Mouse (Mus musculus) embryonic facial prominence, embryonic 12.5 days (tissue): ENCODE measurements at regions not wholly inside any gene's neighbourhood (a gene's known extent, or its start where the extent isn't known, plus 50 kb on each side); places are given as distances from the start of the nearest gene placed in this dataset.

Source experiments
- ATAC-seq: fragments of 200-750 bp; cut with Nextera tagmentation; 2 replicates; pipeline ENCODE4 v1.8.0; 2017; ENCODE audit not compliant: insufficient number of reproducible peaks, insufficient read depth, low FRiP score, low TSS enrichment
- H3K27ac ChIP-seq: fragments of 300-500 bp; sonication (generic); 2 replicates; pipeline ENCODE4 v1.5.1; 2016; ENCODE audit warnings: mild to moderate bottlenecking
- H3K27me3 ChIP-seq: fragments of 300-500 bp; sonication (generic); 2 replicates; pipeline ENCODE4 v1.6.1; 2016; ENCODE audit warnings: mild to moderate bottlenecking, moderate library complexity
- H3K36me3 ChIP-seq: fragments of 300-500 bp; sonication (generic); 2 replicates; pipeline ENCODE4 v1.6.1; 2016; ENCODE audit warnings: mild to moderate bottlenecking
- H3K4me1 ChIP-seq: fragments of 300-500 bp; sonication (generic); 2 replicates; pipeline ENCODE4 v1.6.1; 2016
- H3K4me2 ChIP-seq: fragments of 300-500 bp; sonication (generic); replicated peaks from 2 replicates; pipeline ENCODE4 v1.6.1; 2016; ENCODE audit warnings: mild to moderate bottlenecking, moderate library complexity
- H3K4me3 ChIP-seq: fragments of 300-500 bp; sonication (generic); 2 replicates; pipeline ENCODE4 v1.5.1; 2016; ENCODE audit warnings: mild to moderate bottlenecking
- H3K9ac ChIP-seq: fragments of 300-500 bp; sonication (generic); 2 replicates; pipeline ENCODE4 v1.6.1; 2016; ENCODE audit warnings: mild to moderate bottlenecking, moderate library complexity
- H3K9me3 ChIP-seq: fragments of 300-500 bp; sonication (generic); 2 replicates; pipeline ENCODE4 v1.6.1; 2016; ENCODE audit warnings: mild to moderate bottlenecking, moderate library complexity
- WGBS: fragments of 180-500 bp; shearing (Covaris S2); methylation state at CpG from one replicate; pipeline ENCODE4 v1.1.7; 2016; 5-methylcytosine and 5-hydroxymethylcytosine counted together

DNA sequence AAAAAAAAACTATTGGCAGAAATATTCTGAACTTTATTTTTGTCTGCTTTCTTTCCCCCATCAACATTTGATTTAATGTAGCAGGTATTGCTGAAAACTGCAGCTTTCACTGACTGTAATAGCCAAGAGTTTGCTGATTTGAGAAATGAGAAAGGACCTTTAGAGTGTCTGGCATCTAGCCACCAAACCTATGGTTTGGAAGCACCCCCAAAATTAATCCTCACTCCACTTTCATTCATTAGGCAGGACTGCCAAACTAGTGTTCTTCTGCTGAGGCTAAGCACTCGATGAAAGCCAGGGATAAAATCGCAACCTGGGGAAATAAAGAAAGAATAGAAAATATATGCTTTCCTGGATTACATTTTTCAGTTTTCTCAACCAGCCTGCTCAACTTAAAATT, 320.4 kb downstream of the Atp6ap1l start:
- H3K4me1 ChIP-seq: no peaks in the 10 kb centered on the region
- 86% methylated on average over 2 of the region's 2 CpGs for WGBS

DNA sequence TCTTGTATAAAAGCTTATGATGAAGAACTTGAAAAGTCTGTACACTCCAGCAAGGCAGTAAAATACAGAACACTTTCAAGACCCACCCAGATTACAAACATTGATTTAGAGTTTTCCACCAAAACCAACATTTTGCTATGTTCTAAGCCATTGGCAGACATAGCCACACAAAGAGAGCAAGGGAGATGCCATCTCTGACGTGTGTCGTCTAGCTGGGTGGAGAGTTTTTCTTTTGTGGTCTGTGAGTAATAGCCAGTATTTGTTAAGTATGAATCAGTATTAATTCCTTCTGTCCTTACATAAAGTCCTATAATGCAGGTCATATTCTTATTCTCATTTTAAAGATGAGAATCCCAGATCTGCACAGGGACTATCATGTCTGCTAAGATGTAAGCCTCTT, 329.8 kb downstream of the Atp6ap1l start:
- no peak for ATAC-seq
- Histone ChIP-seq H3K4me3 (no peak overlapping the region), H3K4me2 (no peak overlapping the region), H3K4me1 (no peaks in the 10 kb centered on the region), H3K9ac (no peak overlapping the region), H3K27me3 (no peaks in the 10 kb centered on the region), H3K36me3 (no peaks in the 10 kb centered on the region), H3K27ac (no peak overlapping the region), H3K9me3 (no peaks in the 10 kb centered on the region)
- WGBS: 92% methylated on average over 2 of the region's 2 CpGs

More for the DNA sequence above, 320.4 kb downstream of the Atp6ap1l start:
- H3K9ac ChIP-seq: no peak overlapping the region
- H3K36me3 ChIP-seq: no peaks in the 10 kb centered on the region
- no peaks in the 10 kb centered on the region for H3K27me3 ChIP-seq
- H3K9me3 ChIP-seq: no peaks in the 10 kb centered on the region
- no peak for ATAC-seq
- H3K27ac ChIP-seq: no peak overlapping the region
- H3K4me2 ChIP-seq: no peak overlapping the region
- H3K4me3 ChIP-seq: no peak overlapping the region

DNA sequence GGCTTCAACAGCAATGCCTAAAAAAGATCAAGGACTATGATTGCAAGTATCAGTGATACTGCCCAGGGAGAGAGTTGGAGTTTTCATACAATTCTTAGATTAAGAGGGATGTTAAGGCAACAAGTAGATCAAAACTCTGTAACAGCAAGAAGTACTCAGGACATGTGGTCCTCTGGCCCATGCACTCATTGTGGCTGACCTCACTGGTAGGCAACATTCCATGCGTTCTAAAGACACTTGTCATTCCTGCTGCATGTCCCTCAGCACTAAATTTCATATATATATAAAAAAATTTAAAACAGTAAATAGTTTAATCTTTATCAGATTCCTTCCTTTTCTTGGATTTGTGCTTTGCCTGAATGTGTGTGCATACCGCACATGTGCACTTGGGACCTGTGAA, 332.6 kb downstream of the Atp6ap1l start:
- Histone ChIP-seq H3K4me1 (no peaks in the 10 kb centered on the region), H3K4me3 (no peak overlapping the region), H3K9me3 (no peaks in the 10 kb centered on the region), H3K9ac (no peak overlapping the region), H3K36me3 (no peaks in the 10 kb centered on the region), H3K4me2 (no peak overlapping the region), H3K27ac (no peak overlapping the region), H3K27me3 (no peaks in the 10 kb centered on the region)
- ATAC-seq: no peak
- WGBS: 92% methylated on average over 2 of the region's 2 CpGs

DNA sequence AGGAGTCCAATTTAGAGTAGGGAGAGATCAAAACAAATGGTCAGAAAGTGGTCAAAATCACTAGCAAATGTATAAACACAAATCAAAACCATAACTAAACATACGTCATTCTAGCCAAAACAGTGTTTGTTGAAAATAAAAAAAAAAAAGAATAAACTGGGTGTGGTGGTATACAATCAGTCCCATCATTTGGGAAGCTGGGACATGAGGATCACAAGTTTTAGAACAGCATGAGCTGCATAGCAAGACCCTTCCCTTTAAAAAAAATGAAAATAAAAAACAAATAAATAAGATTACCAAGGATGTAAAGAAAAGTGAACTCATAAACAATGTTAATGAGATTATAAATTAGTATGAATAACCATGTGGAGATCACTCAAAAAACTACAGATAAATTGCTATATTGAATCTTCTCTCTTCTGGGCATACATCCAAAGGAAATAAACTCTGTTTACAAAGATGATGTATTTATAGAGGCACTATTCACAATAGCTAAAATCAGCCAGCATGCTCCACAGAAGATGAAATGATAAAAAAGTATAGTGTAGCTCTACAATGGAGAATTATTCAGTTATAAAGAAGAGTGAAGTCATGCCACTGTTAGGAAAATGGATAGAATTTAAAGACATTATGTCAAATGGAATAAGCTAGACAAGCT, 341.8 kb downstream of the Atp6ap1l start:
- Histone ChIP-seq H3K27me3 (no peaks in the 10 kb centered on the region), H3K4me2 (no peak overlapping the region), H3K4me3 (no peak overlapping the region), H3K36me3 (no peaks in the 10 kb centered on the region), H3K27ac (no peak overlapping the region), H3K9me3 (no peaks in the 10 kb centered on the region), H3K4me1 (no peaks in the 10 kb centered on the region), H3K9ac (no peak overlapping the region)
- WGBS: 70% methylated on average over 1 of the region's 1 CpGs
- no peak for ATAC-seq

DNA sequence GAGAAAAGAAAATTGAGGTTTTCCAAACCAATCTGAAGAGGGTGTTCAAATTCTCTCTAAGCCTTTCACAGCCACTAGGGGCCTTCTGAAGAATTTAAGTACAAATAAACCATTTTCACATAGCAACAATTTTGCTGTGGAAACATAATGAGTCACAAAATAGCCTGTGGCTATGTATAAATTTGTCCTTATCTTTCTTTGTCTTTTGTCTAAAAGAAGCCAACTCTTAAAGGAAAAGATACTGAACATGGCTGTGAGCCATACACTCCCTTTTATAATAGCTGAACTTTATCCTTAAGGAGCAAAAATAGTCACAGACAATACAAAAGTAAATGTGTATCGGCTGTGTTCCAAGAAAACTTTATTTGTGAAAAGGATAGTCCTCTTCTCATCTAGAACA, 345.1 kb downstream of the Atp6ap1l start:
- H3K4me1 ChIP-seq: no peaks in the 10 kb centered on the region
- no peak overlapping the region for H3K4me2 ChIP-seq
- H3K36me3 ChIP-seq: no peaks in the 10 kb centered on the region
- no peak overlapping the region for H3K9ac ChIP-seq
- no peak overlapping the region for H3K4me3 ChIP-seq
- H3K27me3 ChIP-seq: no peaks in the 10 kb centered on the region
- H3K27ac ChIP-seq: no peak overlapping the region
- 70% methylated on average over 1 of the region's 1 CpGs for WGBS
- ATAC-seq: no peak
- no peaks in the 10 kb centered on the region for H3K9me3 ChIP-seq

DNA sequence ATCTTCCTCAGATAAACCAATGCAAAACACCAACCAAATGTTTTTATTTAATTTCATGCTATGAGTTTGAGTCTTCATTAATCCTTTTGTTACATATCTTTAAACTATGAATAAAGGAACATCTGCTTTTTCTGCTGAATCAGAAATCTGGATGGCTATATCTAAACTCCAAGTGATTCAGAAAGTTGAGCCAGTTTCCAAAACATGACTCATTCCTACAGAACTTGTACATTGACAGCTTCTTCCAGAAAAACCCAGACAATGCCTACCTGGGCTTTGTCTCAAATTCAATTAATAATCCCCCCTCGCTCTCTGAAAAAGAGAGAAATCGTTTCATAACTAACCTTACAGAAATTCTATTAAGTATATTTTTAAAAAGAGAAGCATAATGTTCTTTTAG, 345.7 kb downstream of the Atp6ap1l start:
- H3K4me2 ChIP-seq: no peak overlapping the region
- ATAC-seq: no peak
- H3K9me3 ChIP-seq: no peaks in the 10 kb centered on the region
- H3K36me3 ChIP-seq: no peaks in the 10 kb centered on the region
- no peak overlapping the region for H3K4me3 ChIP-seq
- H3K27me3 ChIP-seq: no peaks in the 10 kb centered on the region
- H3K27ac ChIP-seq: no peak overlapping the region
- no peaks in the 10 kb centered on the region for H3K4me1 ChIP-seq
- 83% methylated on average over 2 of the region's 2 CpGs for WGBS
- no peak overlapping the region for H3K9ac ChIP-seq

DNA sequence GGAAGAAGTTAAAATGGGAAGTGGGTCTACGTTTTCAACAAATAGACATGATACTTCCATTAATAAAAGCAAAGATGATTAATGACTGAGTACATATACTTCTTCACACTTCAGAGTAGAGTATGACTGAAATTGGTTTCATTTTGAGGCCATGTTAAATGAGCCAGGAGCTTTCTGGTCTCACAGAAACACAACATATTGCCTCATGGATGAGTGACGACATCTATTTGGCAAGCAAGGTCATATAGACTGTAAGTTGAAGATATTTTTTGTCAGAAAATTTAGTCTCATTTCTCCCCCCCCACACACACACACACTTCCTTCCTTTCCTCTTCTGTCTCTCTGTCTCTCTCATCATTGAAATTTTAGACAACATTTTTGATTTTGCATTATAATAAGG, 354.0 kb downstream of the Atp6ap1l start:
- H3K9me3 ChIP-seq: no peaks in the 10 kb centered on the region
- no peaks in the 10 kb centered on the region for H3K4me1 ChIP-seq
- H3K36me3 ChIP-seq: no peaks in the 10 kb centered on the region
- H3K27me3 ChIP-seq: no peaks in the 10 kb centered on the region
- H3K27ac ChIP-seq: no peak overlapping the region
- H3K4me3 ChIP-seq: no peak overlapping the region
- 87% methylated on average over 2 of the region's 2 CpGs for WGBS
- H3K4me2 ChIP-seq: no peak overlapping the region
- ATAC-seq: no peak
- H3K9ac ChIP-seq: no peak overlapping the region

DNA sequence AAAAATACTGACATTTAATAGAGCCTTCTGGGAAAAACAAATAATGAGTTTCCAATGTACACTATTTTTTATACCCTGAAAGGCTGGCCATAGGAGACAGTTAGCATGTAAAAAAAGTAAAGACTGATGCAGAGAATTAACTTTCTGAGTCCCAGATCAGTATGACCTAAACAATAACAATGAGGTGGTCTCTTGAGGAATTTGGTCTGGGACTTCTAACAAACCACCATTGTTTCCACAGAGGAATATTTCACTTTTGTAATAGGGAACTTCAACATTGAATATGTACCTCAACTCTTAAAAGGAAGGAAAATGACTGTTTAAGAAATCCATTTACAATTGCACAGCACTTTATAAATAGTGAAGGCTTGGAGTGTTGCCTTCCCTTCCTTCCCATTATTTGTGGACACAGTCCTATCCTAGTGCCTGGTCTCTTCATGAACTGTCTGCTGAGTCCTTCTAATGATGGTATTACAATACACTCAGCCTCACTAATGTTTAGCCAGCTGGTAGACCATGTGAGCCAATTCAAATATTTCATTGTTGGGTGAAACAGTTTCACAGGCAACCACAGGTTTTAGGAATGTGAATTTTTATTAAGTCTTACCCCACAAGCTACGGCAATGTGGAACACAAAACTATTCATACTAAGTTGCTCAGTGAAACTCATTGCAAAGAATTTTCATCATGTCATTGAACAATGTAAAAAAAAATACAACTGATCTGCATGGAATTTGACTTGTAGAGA, 358.7 kb downstream of the Atp6ap1l start:
- WGBS: 62% methylated on average over 1 of the region's 1 CpGs
- H3K27ac ChIP-seq: no peak overlapping the region
- no peaks in the 10 kb centered on the region for H3K27me3 ChIP-seq
- no peak overlapping the region for H3K4me3 ChIP-seq
- H3K4me1 ChIP-seq: no peaks in the 10 kb centered on the region
- no peak overlapping the region for H3K4me2 ChIP-seq
- H3K9ac ChIP-seq: no peak overlapping the region
- no peaks in the 10 kb centered on the region for H3K36me3 ChIP-seq
- no peaks in the 10 kb centered on the region for H3K9me3 ChIP-seq
- no peak for ATAC-seq

DNA sequence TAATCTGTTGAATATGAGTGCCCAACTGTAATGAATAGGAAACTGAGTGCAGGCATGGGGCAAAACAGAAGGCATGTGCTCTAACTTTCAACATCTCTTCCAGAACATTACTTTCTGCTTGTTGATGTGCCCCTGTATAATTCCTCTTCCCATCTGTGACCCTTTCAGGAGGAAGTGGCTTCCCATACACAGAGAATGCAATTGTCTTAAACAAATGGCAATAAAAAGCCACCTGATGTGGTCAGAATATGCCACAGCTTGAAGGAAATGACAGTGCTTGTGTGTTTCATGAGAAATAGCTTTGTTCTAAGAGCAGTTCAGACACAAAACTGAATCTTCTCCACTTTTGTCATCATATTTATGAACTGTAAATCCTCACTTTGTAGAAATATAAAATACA, 359.3 kb downstream of the Atp6ap1l start:
- Histone ChIP-seq H3K9me3 (no peaks in the 10 kb centered on the region), H3K4me3 (no peak overlapping the region)

DNA sequence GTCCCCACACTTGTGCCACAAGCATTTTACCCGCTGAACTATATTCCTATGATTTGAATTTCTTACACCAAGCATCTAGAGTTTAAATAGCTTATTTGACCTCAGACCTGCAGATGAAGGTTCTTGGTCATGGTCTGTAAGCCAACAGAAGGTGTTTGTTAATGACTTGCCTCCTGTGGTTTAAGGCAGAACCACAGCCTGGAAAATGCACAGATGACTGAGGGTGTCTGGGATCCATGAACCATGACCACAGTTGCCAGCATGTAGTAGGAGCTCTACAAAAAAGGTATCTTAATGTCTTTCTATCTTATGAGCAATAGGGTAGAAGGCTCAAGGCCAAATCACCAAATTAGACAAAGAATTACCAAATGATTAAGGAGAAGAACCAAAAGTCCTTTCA, 367.6 kb downstream of the Atp6ap1l start:
- WGBS: 96% methylated on average over 1 of the region's 1 CpGs
- Histone ChIP-seq H3K9ac (no peak overlapping the region), H3K9me3 (0 out of 2 replicates have a peak, but pooled peaks cover 5% of the 10 kb centered on the region), H3K4me2 (no peak overlapping the region), H3K4me1 (no peaks in the 10 kb centered on the region), H3K36me3 (no peaks in the 10 kb centered on the region), H3K27ac (no peak overlapping the region), H3K27me3 (no peaks in the 10 kb centered on the region), H3K4me3 (no peak overlapping the region)
- ATAC-seq: no peak

More for the DNA sequence above, 359.3 kb downstream of the Atp6ap1l start:
- Histone ChIP-seq H3K27ac (no peak overlapping the region), H3K4me1 (no peaks in the 10 kb centered on the region), H3K4me2 (no peak overlapping the region), H3K9ac (no peak overlapping the region), H3K36me3 (no peaks in the 10 kb centered on the region), H3K27me3 (no peaks in the 10 kb centered on the region)
- no peak for ATAC-seq

DNA sequence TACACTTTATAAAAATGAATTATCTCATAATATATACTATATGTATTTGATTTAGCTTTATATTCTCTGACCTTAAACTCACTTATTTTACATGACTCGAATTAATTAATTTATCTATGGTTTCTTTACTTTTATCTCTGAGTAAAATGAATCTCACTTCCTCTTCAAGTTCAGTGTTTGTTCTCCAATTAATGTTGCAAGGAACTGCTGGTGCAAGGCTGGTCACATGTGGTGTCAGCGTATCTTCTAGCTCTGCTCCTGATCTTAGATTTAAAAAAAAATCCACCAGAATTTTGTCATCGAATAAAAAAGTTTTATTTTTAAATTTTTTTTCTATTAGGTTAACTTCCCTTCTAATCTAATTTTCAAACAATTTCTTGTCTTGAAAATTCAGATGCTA, 378.2 kb downstream of the Atp6ap1l start:
- Histone ChIP-seq H3K36me3 (no peaks in the 10 kb centered on the region), H3K27ac (no peak overlapping the region), H3K4me1 (peaks cover under 1% of the 10 kb centered on the region), H3K9ac (no peak overlapping the region), H3K9me3 (no peaks in the 10 kb centered on the region), H3K4me3 (no peak overlapping the region), H3K4me2 (no peak overlapping the region), H3K27me3 (no peaks in the 10 kb centered on the region)
- ATAC-seq: no peak
- 85% methylated on average over 3 of the region's 3 CpGs for WGBS

DNA sequence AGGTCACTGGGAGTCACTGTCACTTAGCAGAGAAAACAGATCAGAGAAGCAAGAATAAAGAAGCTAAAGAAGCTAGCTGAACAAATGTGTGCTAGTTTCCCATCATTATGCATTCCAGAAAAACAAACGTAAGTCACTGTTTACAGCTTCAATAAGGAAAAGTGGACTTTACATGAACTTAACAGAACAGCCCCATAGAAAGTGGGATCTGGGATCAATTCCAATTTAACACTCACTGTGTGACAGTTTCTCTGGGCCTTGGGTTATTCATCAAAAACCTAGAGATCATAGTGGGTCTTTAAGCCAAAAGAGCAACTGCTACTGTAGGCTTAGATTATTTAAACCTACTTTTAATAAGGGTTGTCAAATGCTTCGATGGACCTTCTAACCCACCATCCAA, 379.4 kb downstream of the Atp6ap1l start:
- Histone ChIP-seq H3K36me3 (no peaks in the 10 kb centered on the region), H3K4me1 (peaks cover 5% of the 10 kb centered on the region), H3K27me3 (no peaks in the 10 kb centered on the region), H3K4me3 (no peak overlapping the region), H3K9me3 (no peaks in the 10 kb centered on the region), H3K27ac (no peak overlapping the region), H3K4me2 (no peak overlapping the region), H3K9ac (no peak overlapping the region)
- no peak for ATAC-seq
- 80% methylated on average over 2 of the region's 2 CpGs for WGBS
